Mouse (Mus musculus) CH12.LX (cell line): ENCODE measurements around the gene Rprd1b. TPM values are rescaled to one million over a fixed set of nuclear protein-coding genes. Genes with fewer than 3 reads are reported as not detected.

ENCODE experiments used
- DNase-seq: peaks from one replicate; pipeline ENCODE4 v3.0.0-alpha.2; 2013; ENCODE audit errors: extremely low read depth
- H3K27ac ChIP-seq: 2 replicates; pipeline ENCODE4 v1.5.1; 2012; ENCODE audit warnings: low read depth, mild to moderate bottlenecking, control low read depth, moderate library complexity; ENCODE audit not compliant: insufficient read depth
- H3K27me3 ChIP-seq: replicated peaks from 2 replicates; pipeline ENCODE3; 2012; ENCODE audit warnings: inconsistent platforms
- H3K36me3 ChIP-seq, 2 experiments: replicated peaks in 1 of 2; 2 replicates each; pipeline versions ENCODE3 to v1.6.1; 2012; ENCODE audit warnings: inconsistent platforms in 1 of 2, low read length in 1 of 2, mild to moderate bottlenecking in 1 of 2, mixed read lengths in 1 of 2, moderate library complexity in 1 of 2; ENCODE audit not compliant: control insufficient read depth in 1 of 2, insufficient read depth in 1 of 2
- H3K4me1 ChIP-seq, 2 experiments: 2 replicates each; pipeline ENCODE4 v1.6.1; 2012; ENCODE audit warnings: inconsistent platforms in 1 of 2, moderate library complexity in 1 of 2; ENCODE audit not compliant: insufficient read depth in 2 of 2, control insufficient read depth in 1 of 2
- H3K4me2 ChIP-seq: 2 replicates; pipeline ENCODE4 v1.6.1; 2012; ENCODE audit warnings: low read depth, mild to moderate bottlenecking, control low read depth; ENCODE audit not compliant: poor library complexity, insufficient read depth, severe bottlenecking
- H3K4me3 ChIP-seq, 3 experiments: fragments of 150-350 bp in 1 of 3; sonication (generic) in 1 of 3; replicated peaks in 1 of 3; 2 replicates each; pipeline versions ENCODE3 to v1.5.1; 2011 to 2012; ENCODE audit warnings: low read depth in 2 of 3, low read length in 2 of 3, mild to moderate bottlenecking in 2 of 3, moderate library complexity in 2 of 3, control low read depth in 1 of 3, improper control_type of control experiment in 1 of 3, inconsistent platforms in 1 of 3, mixed read lengths in 1 of 3; ENCODE audit not compliant: poor library complexity in 1 of 3
- H3K79me2 ChIP-seq: replicated peaks from 2 replicates; pipeline ENCODE4 v1.6.1; 2012; ENCODE audit warnings: mild to moderate bottlenecking, moderate library complexity; ENCODE audit not compliant: control insufficient read depth, poor library complexity, insufficient read depth, severe bottlenecking; ENCODE audit errors: extremely low read depth
- H3K9ac ChIP-seq: 2 replicates; pipeline ENCODE4 v1.6.1; 2012; ENCODE audit warnings: low read depth, mild to moderate bottlenecking, control low read depth, moderate library complexity; ENCODE audit not compliant: insufficient read depth
- H3K9me3 ChIP-seq: replicated peaks from 2 replicates; pipeline ENCODE3; 2012; ENCODE audit warnings: low read length, inconsistent platforms, mixed read lengths
- BHLHE40 ChIP-seq: IDR thresholded peaks from 2 replicates; pipeline ENCODE4 v1.6.1; 2011; ENCODE audit warnings: mild to moderate bottlenecking, low read depth, low read length, improper control_type of control experiment
- CTCF ChIP-seq, 2 experiments: IDR thresholded peaks in 1 of 2; conservative IDR thresholded peaks in 1 of 2; 2 replicates each; pipeline ENCODE4 v1.5.1; 2011 to 2012; ENCODE audit warnings: low read depth in 2 of 2, low read length in 2 of 2, improper control_type of control experiment in 1 of 2, inconsistent platforms in 1 of 2, mild to moderate bottlenecking in 1 of 2, moderate library complexity in 1 of 2
- E2F4 ChIP-seq: IDR thresholded peaks from 2 replicates; pipeline ENCODE4 v1.6.1; 2011; ENCODE audit warnings: low read depth, low read length, improper control_type of control experiment; ENCODE audit not compliant: insufficient replicate concordance
- IRF4 ChIP-seq: IDR thresholded peaks from 2 replicates; pipeline ENCODE4 v1.6.1; 2014; ENCODE audit warnings: low read depth, mild to moderate bottlenecking, inconsistent platforms, low read length, improper control_type of control experiment
- JUN ChIP-seq: IDR thresholded peaks from 2 replicates; pipeline ENCODE4 v1.6.1; 2011; ENCODE audit warnings: low read depth, mild to moderate bottlenecking, low read length, improper control_type of control experiment, moderate library complexity; ENCODE audit not compliant: insufficient read depth
- JUND ChIP-seq: conservative IDR thresholded peaks from 2 replicates; pipeline ENCODE4 v1.6.1; 2011; ENCODE audit warnings: low read depth, low read length, improper control_type of control experiment
- KAT2A ChIP-seq: IDR thresholded peaks from 2 replicates; pipeline ENCODE4 v1.6.1; 2012; ENCODE audit warnings: low read length, improper control_type of control experiment, inconsistent platforms; ENCODE audit not compliant: insufficient replicate concordance
- MAX ChIP-seq: IDR thresholded peaks from 2 replicates; pipeline ENCODE4 v1.6.1; 2011; ENCODE audit warnings: low read length, improper control_type of control experiment
- MEF2A ChIP-seq: IDR thresholded peaks from 2 replicates; pipeline ENCODE4 v1.6.1; 2014; ENCODE audit warnings: low read depth, mild to moderate bottlenecking, inconsistent platforms, low read length, improper control_type of control experiment, borderline replicate concordance
- MYC ChIP-seq: IDR thresholded peaks from 2 replicates; pipeline ENCODE4 v1.6.1; 2011; ENCODE audit warnings: low read depth, mild to moderate bottlenecking, improper control_type of control experiment, low read length
- NRF1 ChIP-seq: IDR thresholded peaks from 2 replicates; pipeline ENCODE4 v1.6.1; 2014; ENCODE audit warnings: low read depth, mild to moderate bottlenecking, inconsistent platforms, low read length, improper control_type of control experiment, moderate library complexity
- PAX5 ChIP-seq: IDR thresholded peaks from 2 replicates; pipeline ENCODE4 v1.6.1; 2012; ENCODE audit warnings: low read length, inconsistent platforms, mixed read lengths
- POLR2A ChIP-seq: IDR thresholded peaks from 2 replicates; pipeline ENCODE4 v1.6.1; 2011; ENCODE audit warnings: low read depth, mild to moderate bottlenecking, improper control_type of control experiment, low read length
- SMC3 ChIP-seq: IDR thresholded peaks from 2 replicates; pipeline ENCODE4 v1.6.1; 2011; ENCODE audit warnings: low read depth, low read length, improper control_type of control experiment
- TBP ChIP-seq: conservative IDR thresholded peaks from 2 replicates; pipeline ENCODE4 v1.6.1; 2011; ENCODE audit warnings: low read depth, low read length, improper control_type of control experiment
- UBTF ChIP-seq: IDR thresholded peaks from 2 replicates; pipeline ENCODE4 v1.6.1; 2012; ENCODE audit warnings: low read depth, mild to moderate bottlenecking, inconsistent platforms, low read length, improper control_type of control experiment, moderate library complexity
- USF2 ChIP-seq: conservative IDR thresholded peaks from 2 replicates; pipeline ENCODE4 v1.6.1; 2011; ENCODE audit warnings: low read depth, low read length, improper control_type of control experiment
- ZKSCAN1 ChIP-seq: IDR thresholded peaks from 2 replicates; pipeline ENCODE4 v1.6.1; 2012; ENCODE audit warnings: low read depth, inconsistent platforms, low read length, improper control_type of control experiment, borderline replicate concordance
- ZMIZ1 ChIP-seq: IDR thresholded peaks from 2 replicates; pipeline ENCODE4 v1.6.1; 2012; ENCODE audit warnings: low read depth, mild to moderate bottlenecking, inconsistent platforms, low read length, improper control_type of control experiment
- ZNF384 ChIP-seq: IDR thresholded peaks from 2 replicates; pipeline ENCODE4 v1.6.1; 2012; ENCODE audit warnings: low read depth, low read length, improper control_type of control experiment, inconsistent platforms
- dilution Hi-C: fragments of 300-500 bp; cut with MboI; formaldehyde crosslinking; loops from 2 replicates; pipeline ENCODE4 v1.14.3; 2020; ENCODE audit warnings: low sequenced_read_pairs; ENCODE audit not compliant: extremely low pct_unique_long_range_greater_than_20kb, extremely low pct_ligation_motif_present
- in situ Hi-C: fragments of 300-500 bp; cut with MboI; formaldehyde crosslinking; loops from 3 replicates; pipeline ENCODE4 v1.14.3; 2019; ENCODE audit warnings: low sequenced_read_pairs, low pct_ligation_motif_present, low pct_unique_long_range_greater_than_20kb, mixed read lengths
- polyA plus RNA-seq: library from polyadenylated mRNA; unstranded; fragments of >175 nt; gene quantifications from 2 replicates; pipeline ENCODE4 v1.2.1, GENCODE M21; 2012; ENCODE audit warnings: low read depth; ENCODE audit not compliant: insufficient read length
- total RNA-seq, 2 experiments: library from RNA; depleted of rRNA; stranded (reverse); fragments of 300-350 nt in 1 of 2; fragments of >200 nt in 1 of 2; gene quantifications; 2 replicates each; pipeline ENCODE4 v1.2.3; 2012 to 2014

Gene Rprd1b
- total and polyA plus RNA-seq, 3 experiments, result 11.8 to 33.1 (median 16.4) TPM

DNA sequence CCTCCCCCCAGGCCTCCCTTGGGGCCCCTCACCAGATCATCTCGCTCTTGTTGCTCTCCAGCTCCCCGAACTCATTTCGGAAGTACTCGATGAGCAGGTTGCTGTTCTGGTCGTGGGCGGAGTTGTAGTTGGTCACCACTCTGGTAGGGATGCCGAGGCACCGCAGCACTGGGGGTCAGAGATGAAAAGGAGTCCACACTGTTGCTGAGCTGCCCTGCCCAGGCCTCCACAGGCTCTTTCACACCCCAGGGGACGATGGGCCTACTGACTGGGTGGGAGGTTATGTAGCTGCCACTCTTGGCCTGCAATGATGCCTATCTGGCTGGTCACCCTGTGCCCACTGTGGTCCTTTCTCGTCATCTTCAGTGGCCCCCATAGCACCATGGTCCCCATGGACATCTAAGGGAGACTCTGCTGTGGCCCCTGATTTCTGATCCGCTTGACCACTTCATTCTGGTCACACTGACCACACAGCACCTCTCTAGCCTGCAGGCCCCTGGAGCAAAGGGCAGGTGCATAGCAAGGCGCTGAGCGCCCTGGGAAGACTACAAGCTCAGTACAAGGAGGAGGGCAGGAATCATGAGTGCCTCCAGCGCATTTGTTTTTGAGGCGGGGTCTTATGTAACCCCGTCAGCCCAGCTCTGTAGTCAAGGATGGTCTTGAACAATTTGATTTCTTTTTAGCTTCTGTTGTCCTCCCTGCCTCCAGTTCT lies 101.2 kb downstream of the Rprd1b start:
- peaks cover 9% of the 10 kb centered on the region for H3K9me3 ChIP-seq
- no peak overlapping the region for H3K9ac ChIP-seq
- no peak for DNase-seq
- TF ChIP-seq IRF4, result no peak
- no peak for TF ChIP-seq NRF1
- TF ChIP-seq ZMIZ1, result no peak
- no peak for TF ChIP-seq E2F4
- TF ChIP-seq JUN, result no peak
- no peak for TF ChIP-seq ZKSCAN1
- TF ChIP-seq POLR2A, result no peak
- TF ChIP-seq JUND, result no peak
- TF ChIP-seq USF2, result no peak
- TF ChIP-seq BHLHE40, result no peak
- no peak for TF ChIP-seq SMC3
- no peak for TF ChIP-seq MAX
- no peaks in the 10 kb centered on the region for H3K79me2 ChIP-seq
- H3K36me3 ChIP-seq, result no peaks in the 10 kb centered on the region
- no peak overlapping the region for H3K27ac ChIP-seq
- H3K4me3 ChIP-seq, result no peak overlapping the region
- in situ Hi-C loops, result no loop called here
- H3K27me3 ChIP-seq, result peaks cover 85% of the 10 kb centered on the region
- H3K4me1 ChIP-seq, result no peaks in the 10 kb centered on the region
- H3K4me2 ChIP-seq, result no peak overlapping the region
- dilution Hi-C loops, result no loop called here

DNA sequence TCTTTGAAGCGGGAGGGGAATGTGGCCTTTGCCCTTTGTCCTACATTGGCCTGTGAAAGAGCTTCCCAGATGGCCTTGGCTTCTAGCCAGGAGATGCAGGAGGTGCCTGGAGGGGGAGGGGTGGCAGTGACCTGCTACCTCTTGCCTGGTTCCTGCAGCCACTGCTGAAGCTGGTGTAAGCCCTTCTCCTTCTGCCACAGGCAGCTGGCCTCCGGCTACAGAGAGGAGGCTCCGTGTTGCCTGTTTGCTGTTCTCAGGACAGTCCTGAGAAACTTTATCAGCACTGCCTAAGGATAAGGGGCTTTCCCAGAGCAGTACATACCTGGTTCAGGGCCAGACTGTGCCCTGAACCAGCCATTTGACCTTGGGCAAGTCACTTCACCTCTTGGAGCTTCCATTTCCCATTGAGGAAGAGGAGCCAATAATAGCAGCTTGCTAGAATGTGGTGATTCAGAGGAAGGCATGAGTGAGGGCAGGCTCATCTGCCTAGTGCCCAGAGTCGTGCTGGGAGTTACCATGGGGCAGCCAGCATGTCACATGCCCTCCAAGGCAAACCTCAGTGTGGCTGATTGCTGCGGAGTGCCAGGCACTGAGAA lies 102.2 kb downstream of the Rprd1b start:
- Histone ChIP-seq H3K9ac (no peak overlapping the region), H3K4me3 (no peak overlapping the region), H3K79me2 (no peaks in the 10 kb centered on the region), H3K4me1 (no peaks in the 10 kb centered on the region), H3K4me2 (no peak overlapping the region), H3K9me3 (peaks cover 6% of the 10 kb centered on the region), H3K36me3 (no peaks in the 10 kb centered on the region), H3K27me3 (peaks cover 79% of the 10 kb centered on the region), H3K27ac (no peak overlapping the region)
- TF ChIP-seq BHLHE40, result no peak
- no peak for TF ChIP-seq UBTF
- TF ChIP-seq PAX5, result no peak
- TF ChIP-seq CTCF (conservative IDR thresholded peaks at IDR 0.05 in 1 of 2, IDR thresholded peaks at IDR 0.05 in 1 of 2; ENCODE audit: low read depth in 2 of 2, low read length in 2 of 2), result no peak
- TF ChIP-seq KAT2A, result no peak
- no peak for TF ChIP-seq IRF4
- TF ChIP-seq MEF2A, result no peak
- no peak for TF ChIP-seq ZNF384
- TF ChIP-seq MYC, result no peak
- no peak for TF ChIP-seq SMC3
- TF ChIP-seq ZKSCAN1, result no peak
- no peak for TF ChIP-seq JUN
- no peak for TF ChIP-seq TBP
- DNase-seq, result no peak
- in situ Hi-C loops, result no loop called here
- dilution Hi-C loops, result no loop called here
